Mouse (Mus musculus): ENCODE measurements around the gene Lemd1. TPM values are rescaled to one million over a fixed set of nuclear protein-coding genes. Genes with fewer than 3 reads are reported as not detected.

The Lemd1 gene
- total and polyA plus RNA-seq, 2 experiments, result not detected

DNA sequence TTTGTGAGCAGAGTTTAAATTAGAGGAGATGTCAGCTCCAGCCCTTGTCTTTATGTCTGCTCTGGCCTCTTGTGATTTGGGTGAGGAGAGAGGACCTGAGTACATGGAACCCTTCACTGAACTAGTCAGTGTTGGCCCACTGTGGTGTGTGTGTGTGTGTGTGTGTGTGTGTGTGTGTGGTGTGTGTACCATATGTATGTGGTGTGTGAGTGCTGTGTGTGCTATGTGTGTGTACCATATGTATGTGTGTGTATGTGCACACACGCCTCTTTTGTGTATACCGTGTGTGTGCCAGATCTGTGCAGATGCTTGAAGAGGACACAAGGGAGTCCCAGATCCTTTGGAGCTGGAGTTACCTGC lies 90.9 kb downstream of the Lemd1 start:
- WGBS, result 90% methylated on average over 2 of the region's 2 CpGs
- no peaks in the 10 kb centered on the region for H3K27me3 ChIP-seq (ENCODE audit: control insufficient read depth, insufficient read depth, low read length)
- DNase-seq (ENCODE audit: extremely low read depth, low read depth, low spot score), result no peak
- H3K79me2 ChIP-seq (ENCODE audit: control insufficient read depth, insufficient read depth, low read length), result no peaks in the 10 kb centered on the region
- H3K9ac ChIP-seq (ENCODE audit: low read depth, low read length), result no peak overlapping the region
- no peak overlapping the region for H3K27ac ChIP-seq (replicated peaks; ENCODE audit: insufficient read depth, low read depth, low read length)
- H3K4me1 ChIP-seq (ENCODE audit: control insufficient read depth, insufficient read depth, low read length), result no peaks in the 10 kb centered on the region
- no peaks in the 10 kb centered on the region for H3K36me3 ChIP-seq (ENCODE audit: control insufficient read depth, insufficient read depth, low read length)
- TF ChIP-seq CTCF (IDR thresholded peaks at IDR 0.05; ENCODE audit: low read depth, low read length), result no peak
- no peak for TF ChIP-seq POLR2A (IDR thresholded peaks at IDR 0.05; ENCODE audit: extremely low read depth, insufficient read depth, low read length)
- H3K4me3 ChIP-seq (ENCODE audit: insufficient read depth, low read depth, low read length), result no peak overlapping the region

DNA sequence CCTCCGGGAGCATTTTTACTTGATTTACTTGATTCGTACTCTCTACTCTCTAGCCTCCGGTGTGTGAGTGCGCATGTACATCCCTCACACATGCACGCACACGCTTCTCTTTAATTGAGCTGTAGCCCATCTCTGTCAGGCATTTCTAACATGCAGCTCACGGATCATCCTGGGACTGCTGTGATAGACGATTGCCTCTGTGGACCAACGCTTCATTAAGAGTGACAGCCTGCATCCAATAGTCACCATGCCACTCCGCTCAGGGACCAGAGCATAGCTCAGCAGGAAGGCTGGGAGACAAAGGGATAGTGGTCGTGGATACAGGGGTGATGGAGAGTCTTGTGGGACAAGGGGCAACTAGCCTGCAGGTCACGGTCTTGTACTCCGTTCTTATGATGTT lies 91.8 kb downstream of the Lemd1 start:
- Histone ChIP-seq H3K27me3 (ENCODE audit: control insufficient read depth, insufficient read depth, low read length) (no peaks in the 10 kb centered on the region), H3K27ac (replicated peaks; ENCODE audit: insufficient read depth, low read depth, low read length) (no peak overlapping the region), H3K79me2 (ENCODE audit: control insufficient read depth, insufficient read depth, low read length) (no peaks in the 10 kb centered on the region), H3K36me3 (ENCODE audit: control insufficient read depth, insufficient read depth, low read length) (no peaks in the 10 kb centered on the region), H3K4me3 (ENCODE audit: insufficient read depth, low read depth, low read length) (no peak overlapping the region), H3K9ac (ENCODE audit: low read depth, low read length) (no peak overlapping the region), H3K4me1 (ENCODE audit: control insufficient read depth, insufficient read depth, low read length) (no peaks in the 10 kb centered on the region)
- WGBS, result 93% methylated on average over 13 of the region's 13 CpGs
- no peak for DNase-seq (ENCODE audit: extremely low read depth, low read depth, low spot score)
- no peak for TF ChIP-seq POLR2A (IDR thresholded peaks at IDR 0.05; ENCODE audit: extremely low read depth, insufficient read depth, low read length)
- no peak for TF ChIP-seq CTCF (IDR thresholded peaks at IDR 0.05; ENCODE audit: low read depth, low read length)

DNA sequence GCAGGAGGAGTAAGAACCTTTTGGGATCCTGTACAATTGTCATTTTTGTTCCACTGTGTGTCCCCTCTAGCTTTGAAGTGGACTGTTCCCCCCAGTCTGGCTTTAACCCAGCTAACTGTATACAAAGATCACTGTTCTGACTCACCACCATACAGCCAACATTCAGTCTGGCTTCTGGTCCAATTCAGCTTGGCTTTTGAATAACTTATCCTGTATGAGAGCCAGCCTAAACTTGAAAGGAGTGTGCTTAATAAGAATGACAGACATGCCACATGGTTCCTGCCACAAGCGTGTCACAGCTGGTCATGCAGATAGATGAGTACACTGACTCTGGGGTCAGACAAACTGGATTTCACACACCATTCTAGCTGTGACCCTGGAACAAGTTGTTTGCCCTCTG lies 95.5 kb downstream of the Lemd1 start:
- H3K79me2 ChIP-seq (ENCODE audit: control insufficient read depth, insufficient read depth, low read length), result no peaks in the 10 kb centered on the region
- no peak overlapping the region for H3K4me3 ChIP-seq (ENCODE audit: insufficient read depth, low read depth, low read length)
- 79% methylated on average over 1 of the region's 1 CpGs for WGBS
- no peak for TF ChIP-seq CTCF (IDR thresholded peaks at IDR 0.05; ENCODE audit: low read depth, low read length)
- no peak for TF ChIP-seq POLR2A (IDR thresholded peaks at IDR 0.05; ENCODE audit: extremely low read depth, insufficient read depth, low read length)
- no peak for DNase-seq (ENCODE audit: extremely low read depth, low read depth, low spot score)
- H3K4me1 ChIP-seq (ENCODE audit: control insufficient read depth, insufficient read depth, low read length), result no peaks in the 10 kb centered on the region
- no peak overlapping the region for H3K9ac ChIP-seq (ENCODE audit: low read depth, low read length)
- 0 out of 2 replicates have a peak, but pooled peaks cover 2% of the 10 kb centered on the region for H3K27me3 ChIP-seq (ENCODE audit: control insufficient read depth, insufficient read depth, low read length)
- H3K27ac ChIP-seq (replicated peaks; ENCODE audit: insufficient read depth, low read depth, low read length), result no peak overlapping the region
- no peaks in the 10 kb centered on the region for H3K36me3 ChIP-seq (ENCODE audit: control insufficient read depth, insufficient read depth, low read length)

DNA sequence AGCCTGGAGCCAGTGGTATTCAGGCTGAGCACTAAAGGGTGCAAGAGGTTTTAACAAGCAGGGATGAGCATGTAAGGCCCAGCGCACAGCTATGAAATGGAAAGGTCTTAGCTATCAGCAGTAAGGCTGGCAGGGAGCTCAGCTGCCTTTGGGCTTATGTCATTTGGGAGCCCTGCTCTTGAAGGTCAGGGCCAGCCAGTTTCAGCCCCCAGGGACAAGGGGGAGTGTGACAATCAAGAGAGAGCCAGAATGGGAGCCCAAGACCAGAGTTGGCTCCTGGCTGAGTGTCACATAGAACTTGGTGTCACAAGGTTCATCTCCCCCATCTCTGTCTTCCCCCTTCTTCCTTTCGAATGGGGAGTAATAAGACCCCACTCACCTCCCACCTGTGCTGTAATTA lies 96.2 kb downstream of the Lemd1 start:
- Histone ChIP-seq H3K4me3 (ENCODE audit: insufficient read depth, low read depth, low read length) (no peak overlapping the region), H3K27ac (replicated peaks; ENCODE audit: insufficient read depth, low read depth, low read length) (no peak overlapping the region), H3K79me2 (ENCODE audit: control insufficient read depth, insufficient read depth, low read length) (no peaks in the 10 kb centered on the region), H3K36me3 (ENCODE audit: control insufficient read depth, insufficient read depth, low read length) (no peaks in the 10 kb centered on the region), H3K27me3 (ENCODE audit: control insufficient read depth, insufficient read depth, low read length) (0 out of 2 replicates have a peak, but pooled peaks cover 2% of the 10 kb centered on the region), H3K4me1 (ENCODE audit: control insufficient read depth, insufficient read depth, low read length) (no peaks in the 10 kb centered on the region), H3K9ac (ENCODE audit: low read depth, low read length) (no peak overlapping the region)
- DNase-seq (ENCODE audit: extremely low read depth, low read depth, low spot score), result no peak
- WGBS, result 85% methylated on average over 2 of the region's 2 CpGs
- TF ChIP-seq CTCF (IDR thresholded peaks at IDR 0.05; ENCODE audit: low read depth, low read length), result no peak
- no peak for TF ChIP-seq POLR2A (IDR thresholded peaks at IDR 0.05; ENCODE audit: extremely low read depth, insufficient read depth, low read length)

DNA sequence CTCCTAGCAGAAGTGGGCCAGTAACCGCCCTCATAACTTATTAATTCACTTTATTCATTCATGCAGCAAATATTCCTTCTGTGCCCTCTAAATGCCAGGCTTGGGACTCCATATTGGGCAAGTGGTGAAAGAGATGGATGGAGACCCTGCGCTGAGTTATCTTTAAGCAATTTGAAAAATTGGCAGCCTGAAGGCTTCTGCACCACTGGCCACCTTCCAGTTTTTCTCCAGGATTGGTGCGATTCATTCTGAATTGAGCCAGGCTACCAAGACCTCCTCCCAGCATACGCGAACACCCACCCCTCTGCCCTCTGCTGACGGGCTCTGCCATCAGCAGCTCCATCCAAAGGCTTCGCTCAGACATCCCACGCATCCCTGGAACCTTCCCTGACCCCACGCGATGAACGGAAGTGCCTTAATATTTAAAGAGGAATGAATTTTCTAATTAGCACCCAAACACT lies 96.8 kb downstream of the Lemd1 start:
- Histone ChIP-seq H3K9ac (ENCODE audit: low read depth, low read length) (no peak overlapping the region), H3K27me3 (ENCODE audit: control insufficient read depth, insufficient read depth, low read length) (0 out of 2 replicates have a peak, but pooled peaks cover 2% of the 10 kb centered on the region), H3K36me3 (ENCODE audit: control insufficient read depth, insufficient read depth, low read length) (no peaks in the 10 kb centered on the region), H3K79me2 (ENCODE audit: control insufficient read depth, insufficient read depth, low read length) (no peaks in the 10 kb centered on the region), H3K4me3 (ENCODE audit: insufficient read depth, low read depth, low read length) (no peak overlapping the region), H3K27ac (replicated peaks; ENCODE audit: insufficient read depth, low read depth, low read length) (no peak overlapping the region), H3K4me1 (ENCODE audit: control insufficient read depth, insufficient read depth, low read length) (no peaks in the 10 kb centered on the region)
- 48% methylated on average over 11 of the region's 11 CpGs for WGBS
- DNase-seq (ENCODE audit: extremely low read depth, low read depth, low spot score), result no peak
- TF ChIP-seq CTCF (IDR thresholded peaks at IDR 0.05; ENCODE audit: low read depth, low read length), result no peak
- TF ChIP-seq POLR2A (IDR thresholded peaks at IDR 0.05; ENCODE audit: extremely low read depth, insufficient read depth, low read length), result no peak

DNA sequence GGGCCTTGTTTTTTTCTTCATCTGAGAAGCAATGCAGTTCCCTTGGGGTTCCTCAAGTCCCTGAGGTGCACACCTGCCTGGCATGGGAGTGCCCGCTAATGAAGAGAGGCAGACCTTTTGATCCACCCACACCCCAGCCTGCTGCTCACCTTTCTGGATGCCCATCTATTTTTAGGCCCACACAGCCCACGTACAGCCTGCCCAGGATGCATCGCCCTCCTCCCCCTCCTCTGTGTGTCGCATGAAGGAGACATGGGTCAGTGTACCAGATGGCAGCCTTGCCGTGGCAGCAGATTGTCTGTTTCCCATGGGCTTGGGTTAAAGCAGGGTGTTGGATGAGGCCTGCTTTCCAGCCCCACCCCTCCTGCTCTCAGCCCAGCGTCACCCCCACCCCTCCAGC lies 98.7 kb downstream of the Lemd1 start:
- Histone ChIP-seq H3K27ac (replicated peaks; ENCODE audit: insufficient read depth, low read depth, low read length) (no peak overlapping the region), H3K79me2 (ENCODE audit: control insufficient read depth, insufficient read depth, low read length) (no peaks in the 10 kb centered on the region), H3K4me3 (ENCODE audit: insufficient read depth, low read depth, low read length) (no peak overlapping the region), H3K9ac (ENCODE audit: low read depth, low read length) (no peak overlapping the region), H3K4me1 (ENCODE audit: control insufficient read depth, insufficient read depth, low read length) (no peaks in the 10 kb centered on the region), H3K36me3 (ENCODE audit: control insufficient read depth, insufficient read depth, low read length) (no peaks in the 10 kb centered on the region), H3K27me3 (ENCODE audit: control insufficient read depth, insufficient read depth, low read length) (0 out of 2 replicates have a peak, but pooled peaks cover 2% of the 10 kb centered on the region)
- TF ChIP-seq POLR2A (IDR thresholded peaks at IDR 0.05; ENCODE audit: extremely low read depth, insufficient read depth, low read length) (no peak), CTCF (IDR thresholded peaks at IDR 0.05; ENCODE audit: low read depth, low read length) (no peak)
- no peak for DNase-seq (ENCODE audit: extremely low read depth, low read depth, low spot score)
- 96% methylated on average over 6 of the region's 6 CpGs for WGBS
